Mouse (Mus musculus): ENCODE results near the gene Nav2. TPM values are rescaled to one million over a fixed set of nuclear protein-coding genes. Genes with fewer than 3 reads are reported as not detected.

The Nav2 gene
- 23.0 and 24.5 TPM in 2 replicates for polyA plus RNA-seq (2016; fragmentation: Nextera tagmentation; extraction: Ambion mirVana)

GRCm38 (mm10) chr7:48908521-48909341 lies at the start of gene Nav2:
Nav2 (plus strand) TSS chr7:48908716.
- H3K27ac ChIP-seq (replicated peaks): no peak within 1 kb of the TSS
- no peak within 1 kb of the TSS for H3K4me2 ChIP-seq (replicated peaks)
- no peak within 1 kb of the TSS for H3K9ac ChIP-seq (replicated peaks)
- H3K9me3 ChIP-seq: no peaks in the 10 kb centered on the region
- H3K27me3 ChIP-seq: peaks cover 3% of the 10 kb centered on the region; the same call in 1 of the 2 replicates
- no peak for ATAC-seq (ENCODE audit: low FRiP score, low read depth)
- H3K36me3 ChIP-seq: no peaks in the 10 kb centered on the region
- WGBS: 80% methylated on average over 8 of the region's 8 CpGs
- peaks cover 4% of the 10 kb centered on the region; the same call in 1 of the 2 replicates for H3K4me1 ChIP-seq
- H3K4me3 ChIP-seq: no peak within 1 kb of the TSS

DNA sequence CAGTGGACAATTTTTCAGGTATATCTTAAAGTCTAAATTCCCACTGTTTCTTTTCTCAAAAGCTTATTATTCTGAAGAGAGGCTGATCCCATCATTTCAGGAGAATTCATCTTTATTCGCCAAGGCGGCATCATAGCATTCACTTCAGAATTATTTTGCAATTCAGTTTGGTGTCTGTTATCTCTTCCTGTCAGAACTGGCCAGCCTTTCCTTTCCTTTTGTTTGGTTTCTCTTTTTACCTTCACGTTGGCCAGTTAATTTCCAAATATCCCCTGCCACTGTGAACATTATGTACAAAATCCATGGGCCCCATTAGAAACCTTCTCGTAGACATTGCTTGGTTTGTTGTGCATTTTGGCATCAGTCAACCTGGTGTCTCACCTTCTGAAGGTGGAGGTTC lies 49.2 kb upstream of the Nav2 start:
- peaks cover 3% of the 10 kb centered on the region; the same call in 1 of the 2 replicates for H3K36me3 ChIP-seq
- no peaks in the 10 kb centered on the region for H3K9me3 ChIP-seq
- no peak for ATAC-seq (ENCODE audit: low FRiP score, low read depth)
- H3K4me1 ChIP-seq: no peaks in the 10 kb centered on the region
- H3K9ac ChIP-seq (replicated peaks): no peak overlapping the region
- no peak overlapping the region for H3K4me3 ChIP-seq
- H3K27ac ChIP-seq (replicated peaks): no peak overlapping the region
- H3K4me2 ChIP-seq (replicated peaks): no peak overlapping the region
- WGBS: 91% methylated on average over 4 of the region's 4 CpGs
- H3K27me3 ChIP-seq: no peaks in the 10 kb centered on the region

- Histone ChIP-seq H3K9ac (replicated peaks) (no peak overlapping the region), H3K27ac (replicated peaks) (no peak overlapping the region), H3K4me3 (no peak overlapping the region), H3K4me1 (no peaks in the 10 kb centered on the region), H3K27me3 (no peaks in the 10 kb centered on the region), H3K36me3 (peaks cover 14% of the 10 kb centered on the region; the same call in 1 of the 2 replicates), H3K4me2 (replicated peaks) (no peak overlapping the region), H3K9me3 (no peaks in the 10 kb centered on the region)
- ATAC-seq (ENCODE audit: low FRiP score, low read depth): no peak
- WGBS: 71% methylated on average over 1 of the region's 1 CpGs
These were observed 47.6 kb upstream of the Nav2 start for GRCm38 (mm10) chr7:48860948-48861347.

GRCm38 (mm10) chr7:48861796-48862195 lies 46.7 kb upstream of the Nav2 start:
- Histone ChIP-seq H3K9ac (replicated peaks) (no peak overlapping the region), H3K4me3 (no peak overlapping the region), H3K4me1 (no peaks in the 10 kb centered on the region), H3K9me3 (no peaks in the 10 kb centered on the region), H3K27ac (replicated peaks) (no peak overlapping the region), H3K4me2 (replicated peaks) (no peak overlapping the region), H3K36me3 (peaks cover 20% of the 10 kb centered on the region), H3K27me3 (no peaks in the 10 kb centered on the region)
- ATAC-seq (ENCODE audit: low FRiP score, low read depth): no peak
- WGBS: 94% methylated on average over 4 of the region's 4 CpGs

DNA sequence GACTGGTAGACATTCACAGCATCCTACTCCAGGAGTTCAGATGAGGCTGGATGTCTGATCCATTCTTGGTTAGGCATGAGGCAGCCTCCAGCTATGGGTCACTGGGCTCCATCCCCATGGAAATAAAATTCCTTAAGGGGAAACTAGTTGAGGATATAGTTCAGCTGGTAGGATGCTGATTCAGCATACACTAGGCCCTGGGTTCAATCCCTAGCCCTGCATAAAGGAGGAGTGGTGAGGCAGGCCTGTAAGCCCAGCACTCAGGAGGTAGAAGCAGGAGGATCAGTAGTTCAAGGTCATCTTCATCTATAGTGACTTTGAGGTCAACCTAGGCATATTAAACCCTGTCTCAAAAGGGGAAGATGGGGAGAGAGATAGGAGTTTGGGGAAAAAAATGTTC lies 44.3 kb upstream of the Nav2 start:
- Histone ChIP-seq H3K36me3 (peaks cover 34% of the 10 kb centered on the region), H3K9ac (replicated peaks) (no peak overlapping the region), H3K9me3 (no peaks in the 10 kb centered on the region), H3K27me3 (no peaks in the 10 kb centered on the region), H3K4me3 (no peak overlapping the region), H3K4me2 (replicated peaks) (no peak overlapping the region), H3K4me1 (no peaks in the 10 kb centered on the region), H3K27ac (replicated peaks) (no peak overlapping the region)
- ATAC-seq (ENCODE audit: low FRiP score, low read depth): no peak

DNA sequence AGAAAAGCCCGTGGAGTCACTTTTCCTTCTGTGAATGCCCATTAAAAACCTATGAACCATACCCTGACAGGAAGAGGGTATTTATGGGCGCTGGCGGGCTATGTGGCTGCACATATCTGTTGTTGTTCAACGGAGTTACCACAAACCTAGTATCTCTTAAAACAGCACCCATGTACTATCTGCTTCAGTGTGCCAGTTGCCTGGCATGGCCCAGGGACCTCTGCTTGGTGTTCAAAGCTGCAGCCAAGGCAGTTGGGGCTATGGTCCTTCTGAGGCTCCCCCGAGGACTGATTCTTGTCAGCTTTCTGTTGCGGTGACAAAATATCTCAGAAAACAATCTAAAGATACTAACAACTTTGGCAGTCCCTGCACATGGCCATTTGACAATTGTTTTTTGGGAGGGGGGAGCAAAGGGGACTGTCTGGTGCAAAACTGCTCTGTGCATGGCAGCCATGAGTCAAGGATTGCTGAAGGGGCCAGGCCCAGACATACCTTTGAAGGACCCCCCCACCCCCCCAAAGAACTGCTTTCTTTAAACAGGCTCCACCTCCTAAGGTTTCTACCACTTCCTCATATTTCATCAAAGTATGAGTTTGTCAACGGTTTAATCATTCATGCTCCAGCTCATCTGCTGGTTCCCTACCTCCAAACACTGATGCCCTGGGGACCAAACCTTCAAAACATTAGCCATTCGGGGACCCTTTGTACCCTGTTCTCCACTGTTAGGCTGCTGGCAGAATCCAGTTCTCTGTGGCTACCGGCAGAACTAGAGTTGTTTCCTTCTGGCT lies 43.7 kb upstream of the Nav2 start:
- ATAC-seq (ENCODE audit: low FRiP score, low read depth): no peak
- Histone ChIP-seq H3K9ac (replicated peaks) (no peak overlapping the region), H3K36me3 (peaks cover 41% of the 10 kb centered on the region), H3K27ac (replicated peaks) (no peak overlapping the region), H3K4me3 (no peak overlapping the region), H3K9me3 (no peaks in the 10 kb centered on the region), H3K4me1 (no peaks in the 10 kb centered on the region), H3K27me3 (no peaks in the 10 kb centered on the region), H3K4me2 (replicated peaks) (no peak overlapping the region)
- WGBS: 91% methylated on average over 9 of the region's 9 CpGs

DNA sequence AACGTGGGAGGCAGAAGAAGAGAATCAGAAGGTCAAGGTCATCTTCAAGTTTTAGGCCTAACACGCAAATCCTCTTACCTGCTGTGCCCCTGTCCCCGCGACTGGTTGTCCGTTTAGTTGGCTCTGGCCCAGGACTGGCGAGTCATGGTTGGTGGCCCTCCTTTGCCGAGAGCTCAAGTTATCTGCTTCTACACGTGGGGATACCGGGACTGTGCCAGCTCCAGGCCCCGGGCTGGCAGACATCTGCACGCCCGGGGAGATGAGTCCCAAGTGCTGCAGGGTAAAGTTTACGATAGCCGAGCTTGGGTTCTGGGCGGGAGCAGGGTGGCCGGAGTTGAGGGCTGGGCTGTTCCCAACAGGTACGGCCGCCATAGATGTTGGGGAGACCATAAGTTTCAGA lies 40.9 kb upstream of the Nav2 start:
- H3K4me1 ChIP-seq: no peaks in the 10 kb centered on the region
- WGBS: 92% methylated on average over 18 of the region's 18 CpGs
- no peak overlapping the region for H3K4me3 ChIP-seq
- ATAC-seq (ENCODE audit: low FRiP score, low read depth): no peak
- H3K9ac ChIP-seq (replicated peaks): no peak overlapping the region
- H3K27me3 ChIP-seq: no peaks in the 10 kb centered on the region
- H3K4me2 ChIP-seq (replicated peaks): no peak overlapping the region
- H3K9me3 ChIP-seq: no peaks in the 10 kb centered on the region
- H3K36me3 ChIP-seq: peaks cover 68% of the 10 kb centered on the region
- no peak overlapping the region for H3K27ac ChIP-seq (replicated peaks)

- H3K9me3 ChIP-seq: no peaks in the 10 kb centered on the region
- no peak overlapping the region for H3K27ac ChIP-seq (replicated peaks)
- H3K4me2 ChIP-seq (replicated peaks): no peak overlapping the region
- peaks cover 84% of the 10 kb centered on the region for H3K36me3 ChIP-seq
- 93% methylated on average over 6 of the region's 6 CpGs for WGBS
- ATAC-seq (ENCODE audit: low FRiP score, low read depth): no peak
- H3K4me1 ChIP-seq: no peaks in the 10 kb centered on the region
- no peak overlapping the region for H3K9ac ChIP-seq (replicated peaks)
- H3K4me3 ChIP-seq: no peak overlapping the region
- H3K27me3 ChIP-seq: no peaks in the 10 kb centered on the region
These were observed 38.4 kb upstream of the Nav2 start for GRCm38 (mm10) chr7:48870144-48870543.

GRCm38 (mm10) chr7:48870579-48871180 lies 37.8 kb upstream of the Nav2 start:
- Histone ChIP-seq H3K4me3 (no peak overlapping the region), H3K9ac (replicated peaks) (no peak overlapping the region), H3K9me3 (no peaks in the 10 kb centered on the region), H3K27me3 (no peaks in the 10 kb centered on the region), H3K27ac (replicated peaks) (no peak overlapping the region), H3K4me2 (replicated peaks) (no peak overlapping the region), H3K36me3 (peaks cover 84% of the 10 kb centered on the region), H3K4me1 (no peaks in the 10 kb centered on the region)
- no peak for ATAC-seq (ENCODE audit: low FRiP score, low read depth)
- WGBS: 92% methylated on average over 21 of the region's 21 CpGs

GRCm38 (mm10) chr7:48871292-48871691 lies 37.2 kb upstream of the Nav2 start:
- peaks cover 84% of the 10 kb centered on the region for H3K36me3 ChIP-seq

DNA sequence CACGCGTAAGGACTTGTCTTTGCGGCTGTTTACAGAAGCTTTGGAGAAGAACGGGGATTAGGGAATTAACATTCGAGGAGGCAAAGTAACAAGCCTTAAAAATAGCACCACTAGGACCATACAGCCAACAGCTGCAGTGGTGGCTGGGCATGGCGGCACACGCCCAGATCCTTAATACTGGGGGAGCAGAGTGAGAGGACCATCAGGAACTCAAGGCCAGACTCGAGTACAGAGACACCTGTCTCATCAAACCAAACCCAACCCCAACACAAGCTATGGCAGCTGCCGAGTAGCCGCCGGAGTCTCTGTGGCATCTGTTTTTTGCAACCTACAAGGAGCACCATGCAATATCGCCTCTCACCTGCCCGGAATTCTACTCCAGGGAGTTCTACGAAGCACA lies 33.4 kb upstream of the Nav2 start:
- H3K36me3 ChIP-seq: peaks cover 76% of the 10 kb centered on the region
- peaks cover 8% of the 10 kb centered on the region for H3K4me1 ChIP-seq
- peaks cover 6% of the 10 kb centered on the region; the same call in 1 of the 2 replicates for H3K27me3 ChIP-seq
- H3K4me3 ChIP-seq: no peak overlapping the region
- no peak overlapping the region for H3K27ac ChIP-seq (replicated peaks)
- no peak overlapping the region for H3K9ac ChIP-seq (replicated peaks)
- 93% methylated on average over 14 of the region's 14 CpGs for WGBS
- no peak for ATAC-seq (ENCODE audit: low FRiP score, low read depth)
- no peak overlapping the region for H3K4me2 ChIP-seq (replicated peaks)
- no peaks in the 10 kb centered on the region for H3K9me3 ChIP-seq

More at GRCm38 (mm10) chr7:48871292-48871691, 37.2 kb upstream of the Nav2 start:
- no peak overlapping the region for H3K4me3 ChIP-seq
- H3K27ac ChIP-seq (replicated peaks): no peak overlapping the region
- ATAC-seq (ENCODE audit: low FRiP score, low read depth): no peak
- H3K9me3 ChIP-seq: no peaks in the 10 kb centered on the region
- H3K9ac ChIP-seq (replicated peaks): no peak overlapping the region
- H3K4me1 ChIP-seq: no peaks in the 10 kb centered on the region
- H3K4me2 ChIP-seq (replicated peaks): no peak overlapping the region
- WGBS: 93% methylated on average over 11 of the region's 11 CpGs
- no peaks in the 10 kb centered on the region for H3K27me3 ChIP-seq

- H3K27me3 ChIP-seq: peaks cover 10% of the 10 kb centered on the region; the same call in 1 of the 2 replicates
- no peak overlapping the region for H3K27ac ChIP-seq (replicated peaks)
- peaks cover 11% of the 10 kb centered on the region for H3K4me1 ChIP-seq
- no peaks in the 10 kb centered on the region for H3K9me3 ChIP-seq
- WGBS: 77% methylated on average over 4 of the region's 4 CpGs
- peaks cover 62% of the 10 kb centered on the region for H3K36me3 ChIP-seq
- no peak overlapping the region for H3K4me2 ChIP-seq (replicated peaks)
- no peak overlapping the region for H3K4me3 ChIP-seq
- H3K9ac ChIP-seq (replicated peaks): no peak overlapping the region
- no peak for ATAC-seq (ENCODE audit: low FRiP score, low read depth)
These were observed 32.0 kb upstream of the Nav2 start for GRCm38 (mm10) chr7:48876526-48876925.

All from midbrain, embryonic 12.5 days (tissue).